Mouse (Mus musculus) left cerebral cortex, adult 6 months (tissue): ENCODE measurements around the gene Nr1h5. TPM values are rescaled to one million over a fixed set of nuclear protein-coding genes. Genes with fewer than 3 reads are reported as not detected.

Source experiments
- long read RNA-seq, 2 experiments: library from polyadenylated mRNA; unstranded; transcript quantifications; one replicate each; pipeline ENCODE4 v2.0.0; 2019 to 2020
- polyA plus RNA-seq: library from polyadenylated mRNA; unstranded; fragments of <200 nt; fragmentation: Nextera tagmentation; gene quantifications from 2 replicates; pipeline ENCODE4 v1.2.3, GENCODE M21; 2021

Gene Nr1h5
- polyA plus RNA-seq: not detected in 2 replicates
- long read RNA-seq, experiment 1: 0 reads
- long read RNA-seq, experiment 2: 0 reads

DNA sequence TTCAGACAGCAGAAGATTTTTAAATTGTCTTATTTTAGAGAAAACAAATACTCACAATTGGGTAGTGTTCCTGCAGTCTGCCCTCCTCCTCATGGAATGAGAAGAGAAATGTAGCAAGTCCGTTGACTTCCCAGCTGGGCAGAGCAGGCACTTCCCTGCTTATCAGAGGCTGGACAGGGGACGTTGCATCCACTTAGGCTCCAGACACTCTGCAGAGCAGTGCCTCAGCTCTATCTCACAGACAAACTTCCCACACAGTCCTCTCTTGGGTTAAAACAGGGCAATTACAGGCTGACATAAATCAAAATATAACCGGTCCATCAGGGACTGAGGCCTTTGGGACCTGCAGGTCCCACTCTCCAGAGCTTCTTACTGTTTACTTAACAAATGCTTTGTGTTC lies at the start of gene Nr1h5:
Gene Nr1h5 (minus strand): TSS at position 101 of the 400 bp plus-strand sequence.

DNA sequence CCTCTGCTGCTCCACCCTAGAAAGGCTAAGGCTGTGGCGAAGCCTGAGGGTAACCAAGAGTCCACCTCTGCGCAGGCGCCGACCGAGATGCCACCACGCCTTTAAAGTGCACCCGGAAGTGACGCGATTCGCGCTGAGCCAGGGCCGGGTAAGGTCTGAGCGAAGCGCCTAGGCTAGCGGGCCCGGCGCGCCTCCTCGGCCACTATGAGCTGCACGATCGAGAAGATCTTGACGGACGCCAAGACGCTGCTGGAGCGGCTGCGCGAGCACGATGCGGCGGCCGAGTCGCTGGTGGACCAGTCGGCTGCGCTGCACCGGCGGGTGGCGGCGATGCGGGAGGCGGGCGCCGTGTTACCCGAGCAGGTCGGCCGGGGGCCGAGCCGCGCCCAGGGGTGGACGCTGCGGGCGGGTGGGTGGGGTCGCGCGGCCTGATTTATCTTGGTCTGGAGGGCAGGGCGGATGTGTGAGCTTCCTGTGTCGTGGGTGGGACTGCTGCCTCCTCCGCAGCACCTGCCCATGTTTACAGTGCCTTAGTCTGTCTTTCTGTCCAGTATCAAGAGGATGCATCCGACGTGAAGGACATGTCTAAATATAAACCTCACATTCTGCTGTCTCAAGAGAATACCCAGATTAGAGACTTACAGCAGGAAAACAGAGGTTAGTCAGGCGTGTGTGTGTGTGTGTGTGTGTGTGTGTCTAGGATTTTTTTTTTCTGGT lies 31.8 kb upstream of the Nr1h5 start, which contains the start of gene Sike1:
Gene Sike1 (plus strand): TSS at position 104 of the 717 bp plus-strand sequence.

DNA sequence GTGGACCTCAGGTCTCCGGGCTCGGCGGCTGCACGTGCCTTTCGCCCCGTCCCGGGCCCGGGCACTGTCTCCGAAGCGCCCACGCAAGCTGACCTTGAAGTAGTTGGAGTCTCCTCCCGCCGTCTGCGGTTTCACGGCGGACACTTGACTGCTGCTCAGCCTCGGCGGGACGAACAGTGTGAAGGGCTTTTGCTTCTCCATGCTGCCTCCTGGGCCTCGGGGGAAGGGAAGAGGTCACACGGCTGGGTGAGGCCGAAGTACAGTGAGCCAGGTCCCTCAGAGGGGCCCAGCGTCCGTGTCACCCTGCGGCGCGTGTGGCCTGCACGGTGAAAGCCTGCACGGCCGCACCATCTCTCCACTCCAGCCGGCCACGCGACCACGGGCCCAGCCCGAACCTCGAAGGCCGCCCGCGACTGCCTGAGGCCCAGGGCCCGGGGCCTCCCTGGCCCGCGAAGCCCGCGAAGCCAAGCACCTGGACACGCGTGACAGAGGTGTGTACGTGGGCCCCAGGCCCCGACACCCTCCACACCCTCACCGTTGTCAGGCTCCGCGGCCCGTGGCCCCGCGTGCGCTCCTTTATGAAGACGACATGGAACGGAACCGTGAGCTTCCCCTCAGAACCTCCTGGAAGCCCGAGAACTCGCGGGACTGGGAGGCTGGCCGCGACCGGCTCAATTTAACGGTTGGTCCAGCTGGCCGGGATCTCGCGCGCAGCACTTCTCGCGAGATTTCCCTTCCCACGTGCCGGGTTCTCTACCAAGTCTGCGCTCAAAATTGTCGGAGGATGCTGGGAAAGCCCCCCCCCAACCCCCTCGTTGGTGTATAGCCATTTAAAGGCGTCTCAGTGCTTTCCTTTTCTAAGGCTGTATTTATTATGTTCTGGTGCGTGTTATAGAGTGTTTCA lies 28.2 kb downstream of the Nr1h5 start, which contains the start of gene Sycp1:
Gene Sycp1 (minus strand): TSS at position 650 of the 904 bp plus-strand sequence.

Other genes with a start within 250 kb of the Nr1h5 start
- 29.6 and 51.7 TPM in 2 replicates for gene Tspan2, start 229.6 kb downstream of the Nr1h5 start, polyA plus RNA-seq
- 0.05 and 0.33 TPM in 2 replicates for gene Tshb, start 181.4 kb downstream of the Nr1h5 start, polyA plus RNA-seq
- not detected in 2 replicates for gene Sycp1, start 28.0 kb downstream of the Nr1h5 start, polyA plus RNA-seq
- 29.7 and 32.8 TPM in 2 replicates for gene Sike1, start 31.6 kb upstream of the Nr1h5 start, polyA plus RNA-seq
- gene Csde1, start 56.3 kb upstream of the Nr1h5 start, polyA plus RNA-seq: 103 and 136 TPM in 2 replicates
- gene Nras, start 94.2 kb upstream of the Nr1h5 start, polyA plus RNA-seq: 39.1 and 47.7 TPM in 2 replicates
- gene Ampd1, start 109.9 kb upstream of the Nr1h5 start, polyA plus RNA-seq: not detected in 2 replicates
- gene Dennd2c, start 138.5 kb upstream of the Nr1h5 start, polyA plus RNA-seq: 0.15 and 0.21 TPM in 2 replicates
- gene Bcas2, start 207.5 kb upstream of the Nr1h5 start, polyA plus RNA-seq: 135 and 171 TPM in 2 replicates